Mouse (Mus musculus): ENCODE data around the gene Klf12.

DNA sequence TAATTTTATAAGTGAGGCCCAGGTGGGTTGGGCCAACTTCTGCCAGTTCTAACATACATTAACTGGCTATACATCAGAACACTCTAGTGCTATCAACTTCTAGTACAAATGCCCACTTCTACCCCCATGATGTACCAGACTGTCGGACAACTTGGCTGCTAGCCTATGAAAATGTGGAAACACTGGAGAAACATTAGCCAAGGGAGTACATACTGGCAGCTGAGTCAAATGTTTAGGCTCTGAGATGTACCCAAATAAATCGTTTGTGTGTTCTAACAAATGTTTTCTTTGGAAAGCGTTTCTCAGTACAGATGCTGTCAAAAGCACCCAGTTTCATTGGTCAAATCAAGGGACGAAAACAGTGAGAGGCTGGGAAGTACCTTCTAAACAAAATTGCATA, 152.0 kb downstream of the Klf12 start:
- TF ChIP-seq CTCF (IDR thresholded peaks at IDR 0.05; ENCODE audit: low read depth) = no peak
- TF ChIP-seq EP300 (IDR thresholded peaks at IDR 0.05; ENCODE audit: low read depth) = no peak
